Mouse (Mus musculus) heart, embryonic 14.5 days (tissue): ENCODE results near the gene Kctd4. TPM values are rescaled to one million over a fixed set of nuclear protein-coding genes. Genes with fewer than 3 reads are reported as not detected.

Source experiments
- ATAC-seq: fragments of 200-750 bp; cut with Nextera tagmentation; 2 replicates; pipeline ENCODE4 v1.8.0; 2017; ENCODE audit warnings: low read depth, moderate TSS enrichment; ENCODE audit not compliant: insufficient number of reproducible peaks, insufficient read depth, low FRiP score
- H3K27ac ChIP-seq, 2 experiments: fragments of 200-500 bp in 1 of 2; fragments of 300-500 bp in 1 of 2; sonication (generic) in 1 of 2; replicated peaks in 1 of 2; 2 replicates each; pipeline ENCODE4 v1.5.1; 2012 to 2014; ENCODE audit warnings: low read depth in 2 of 2, low read length in 2 of 2, control low read depth in 1 of 2, mild to moderate bottlenecking in 1 of 2, mixed read lengths in 1 of 2; ENCODE audit not compliant: control insufficient read depth in 1 of 2, insufficient read depth in 1 of 2
- H3K27me3 ChIP-seq: fragments of 300-500 bp; sonication (generic); 2 replicates; pipeline ENCODE4 v1.6.1; 2014; ENCODE audit warnings: mild to moderate bottlenecking, low read length, control low read depth; ENCODE audit not compliant: control insufficient read depth, insufficient read depth
- H3K36me3 ChIP-seq: fragments of 300-500 bp; sonication (generic); 2 replicates; pipeline ENCODE4 v1.6.1; 2014; ENCODE audit warnings: mild to moderate bottlenecking, control low read depth, low read length, mixed read lengths; ENCODE audit not compliant: control insufficient read depth, insufficient read depth
- H3K4me1 ChIP-seq, 2 experiments: fragments of 200-500 bp in 1 of 2; fragments of 300-500 bp in 1 of 2; sonication (generic) in 1 of 2; 2 replicates each; pipeline ENCODE4 v1.6.1; 2012 to 2014; ENCODE audit warnings: low read length in 2 of 2, control low read depth in 1 of 2, mixed read lengths in 1 of 2; ENCODE audit not compliant: control insufficient read depth in 2 of 2, insufficient read depth in 2 of 2
- H3K4me2 ChIP-seq: fragments of 300-500 bp; sonication (generic); 2 replicates; pipeline ENCODE4 v1.6.1; 2014; ENCODE audit warnings: mild to moderate bottlenecking, low read length
- H3K4me3 ChIP-seq, 2 experiments: fragments of 200-500 bp in 1 of 2; fragments of 300-500 bp in 1 of 2; sonication (generic) in 1 of 2; 2 replicates each; pipeline ENCODE4 v1.5.1; 2012 to 2014; ENCODE audit warnings: low read length in 2 of 2, mild to moderate bottlenecking in 2 of 2, control low read depth in 1 of 2, low read depth in 1 of 2, moderate library complexity in 1 of 2; ENCODE audit not compliant: control insufficient read depth in 1 of 2, insufficient read depth in 1 of 2
- H3K9ac ChIP-seq: fragments of 300-500 bp; sonication (generic); 2 replicates; pipeline ENCODE4 v1.6.1; 2014; ENCODE audit warnings: mild to moderate bottlenecking, low read length
- H3K9me3 ChIP-seq: fragments of 300-500 bp; sonication (generic); 2 replicates; pipeline ENCODE4 v1.6.1; 2016; ENCODE audit warnings: low read length, control low read depth; ENCODE audit not compliant: control insufficient read depth
- WGBS: fragments of 180-500 bp; shearing (Covaris S2); extraction: QIAGEN DNeasy Blood & Tissue Kit; methylation state at CpG from one replicate; pipeline ENCODE4 v1.1.7; 2014; 5-methylcytosine and 5-hydroxymethylcytosine counted together
- polyA plus RNA-seq: library from polyadenylated mRNA; unstranded; fragments of >200 nt; fragmentation: Nextera tagmentation; extraction: Ambion mirVana; gene quantifications from 2 replicates; pipeline ENCODE4 v1.2.1, GENCODE M21; 2014

Gene Kctd4
- polyA plus RNA-seq, 1 experiment from 2014 or later, result 0.47 TPM

GRCm38 (mm10) chr14:75964433-75964832 lies 9.6 kb downstream of the Kctd4 start:
- ATAC-seq, result no peak
- WGBS, result 87% methylated on average over 1 of the region's 1 CpGs

GRCm38 (mm10) chr14:75967291-75967690 lies 12.5 kb downstream of the Kctd4 start:
- Histone ChIP-seq H3K9me3 (no peaks in the 10 kb centered on the region), H3K4me2 (peak overlapping the region; percentile 41), H3K4me1 (peaks cover 2 to 7% of the 10 kb centered on the region in 2 experiments; a peak in 2 of 4 replicates), H3K9ac (no peak overlapping the region), H3K4me3 (no peak overlapping the region), H3K27me3 (no peaks in the 10 kb centered on the region), H3K27ac (no peak overlapping the region), H3K36me3 (no peaks in the 10 kb centered on the region)
- ATAC-seq, result no peak
- WGBS, result 46% methylated on average over 5 of the region's 5 CpGs

More at GRCm38 (mm10) chr14:75964433-75964832, 9.6 kb downstream of the Kctd4 start:
- Histone ChIP-seq H3K4me3 (no peak overlapping the region), H3K27me3 (no peaks in the 10 kb centered on the region), H3K36me3 (no peaks in the 10 kb centered on the region), H3K9ac (no peak overlapping the region), H3K9me3 (no peaks in the 10 kb centered on the region), H3K27ac (no peak overlapping the region), H3K4me1 (peaks cover 2 to 7% of the 10 kb centered on the region in 2 experiments; a peak in 2 of 4 replicates), H3K4me2 (no peak overlapping the region)

GRCm38 (mm10) chr14:75976107-75976506 lies 21.3 kb downstream of the Kctd4 start:
- Histone ChIP-seq H3K4me2 (no peak overlapping the region), H3K9ac (no peak overlapping the region), H3K9me3 (no peaks in the 10 kb centered on the region), H3K4me3 (no peak overlapping the region), H3K4me1 (no peaks in the 10 kb centered on the region), H3K36me3 (no peaks in the 10 kb centered on the region), H3K27me3 (no peaks in the 10 kb centered on the region), H3K27ac (no peak overlapping the region)
- WGBS, result 23% methylated on average over 3 of the region's 3 CpGs
- no peak for ATAC-seq

- Histone ChIP-seq H3K4me1 (no peaks in the 10 kb centered on the region), H3K27ac (no peak overlapping the region), H3K27me3 (no peaks in the 10 kb centered on the region), H3K36me3 (no peaks in the 10 kb centered on the region), H3K9me3 (no peaks in the 10 kb centered on the region), H3K9ac (no peak overlapping the region), H3K4me2 (no peak overlapping the region), H3K4me3 (no peak overlapping the region)
- 90% methylated on average over 3 of the region's 3 CpGs for whole genome bisulfite sequencing
- ATAC-seq, result no peak
These were observed 26.4 kb downstream of the Kctd4 start for GRCm38 (mm10) chr14:75981231-75981630.

- 94% methylated on average over 2 of the region's 2 CpGs for WGBS
These were observed 29.1 kb downstream of the Kctd4 start for GRCm38 (mm10) chr14:75983891-75984290.

GRCm38 (mm10) chr14:75985112-75985511 lies 30.3 kb downstream of the Kctd4 start:
- Histone ChIP-seq H3K27me3 (no peaks in the 10 kb centered on the region), H3K9ac (no peak overlapping the region), H3K4me3 (no peak overlapping the region), H3K4me2 (no peak overlapping the region), H3K4me1 (no peaks in the 10 kb centered on the region), H3K9me3 (no peaks in the 10 kb centered on the region), H3K27ac (no peak overlapping the region), H3K36me3 (no peaks in the 10 kb centered on the region)
- no peak for ATAC-seq
- 67% methylated on average over 4 of the region's 4 CpGs for WGBS

More at GRCm38 (mm10) chr14:75983891-75984290, 29.1 kb downstream of the Kctd4 start:
- Histone ChIP-seq H3K9ac (no peak overlapping the region), H3K4me3 (no peak overlapping the region), H3K27ac (no peak overlapping the region), H3K27me3 (no peaks in the 10 kb centered on the region), H3K4me1 (no peaks in the 10 kb centered on the region), H3K9me3 (no peaks in the 10 kb centered on the region), H3K36me3 (no peaks in the 10 kb centered on the region), H3K4me2 (no peak overlapping the region)
- no peak for ATAC-seq

- Histone ChIP-seq H3K4me2 (no peak overlapping the region), H3K27ac (no peak overlapping the region), H3K4me3 (no peak overlapping the region), H3K9me3 (no peaks in the 10 kb centered on the region), H3K27me3 (no peaks in the 10 kb centered on the region), H3K4me1 (no peaks in the 10 kb centered on the region), H3K36me3 (no peaks in the 10 kb centered on the region), H3K9ac (no peak overlapping the region)
- no peak for ATAC-seq
- WGBS, result 85% methylated on average over 7 of the region's 7 CpGs
These were observed 32.2 kb downstream of the Kctd4 start for GRCm38 (mm10) chr14:75986878-75987483.

- H3K4me3 ChIP-seq, result no peak overlapping the region
- H3K9me3 ChIP-seq, result no peaks in the 10 kb centered on the region
- peaks cover 6% of the 10 kb centered on the region; the same call in 1 of the 2 replicates for H3K36me3 ChIP-seq
- no peaks in the 10 kb centered on the region for H3K27me3 ChIP-seq
- no peak overlapping the region for H3K4me2 ChIP-seq
- 76% methylated on average over 1 of the region's 1 CpGs for WGBS
- ATAC-seq, result no peak
- no peak overlapping the region for H3K9ac ChIP-seq
- no peaks in the 10 kb centered on the region for H3K4me1 ChIP-seq
- no peak overlapping the region for H3K27ac ChIP-seq
These were observed 34.4 kb downstream of the Kctd4 start for GRCm38 (mm10) chr14:75989168-75989567.
